Mouse (Mus musculus) right cerebral cortex, adult 2 months (tissue): ENCODE data around the gene Acvr2b.

Source experiments
- DNase-seq, 2 experiments: peaks; one replicate each; pipeline ENCODE4 v3.0.0; 2021 to 2022; ENCODE audit warnings: low spot score in 2 of 2

The Acvr2b gene

DNA sequence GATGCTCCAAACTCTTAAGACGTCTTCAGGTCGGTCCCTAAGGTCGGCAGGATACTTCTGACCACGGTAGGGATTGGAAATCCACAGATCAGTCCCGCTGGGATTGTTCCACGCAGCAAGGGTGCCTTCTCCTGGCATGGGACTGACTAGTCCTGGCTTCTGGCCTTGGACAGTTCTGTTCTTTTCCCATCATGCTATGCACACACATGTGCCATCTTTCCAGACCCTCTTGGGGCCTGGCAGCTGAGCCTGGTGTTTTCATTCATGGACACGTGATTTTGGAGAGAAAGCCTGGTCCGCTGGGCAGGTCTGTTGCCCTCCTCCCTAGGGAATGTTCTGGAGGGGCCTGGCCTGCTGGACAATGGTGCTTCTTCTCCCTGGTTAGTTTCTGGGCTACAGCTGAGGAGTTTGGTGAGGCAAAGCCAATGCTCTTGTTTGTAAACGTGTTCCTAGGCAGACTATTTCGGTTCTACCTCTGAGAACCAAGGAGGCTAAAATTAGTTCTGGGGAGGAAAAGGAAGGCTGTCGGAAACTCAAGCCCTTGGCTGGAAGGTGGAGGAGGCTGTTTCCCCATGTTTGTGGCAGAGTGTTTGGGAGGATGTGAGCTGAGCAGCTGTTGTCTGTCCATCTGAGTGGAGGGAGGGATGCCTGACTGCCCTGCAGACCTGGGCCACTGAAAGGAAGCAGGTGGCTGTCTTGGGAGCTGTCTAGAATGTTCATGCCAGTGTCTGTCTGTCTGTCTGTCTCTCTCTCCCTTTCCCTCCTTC lies 7.2 kb downstream of the Acvr2b start:
- DNase-seq: peak; percentile 20 to 32

DNA sequence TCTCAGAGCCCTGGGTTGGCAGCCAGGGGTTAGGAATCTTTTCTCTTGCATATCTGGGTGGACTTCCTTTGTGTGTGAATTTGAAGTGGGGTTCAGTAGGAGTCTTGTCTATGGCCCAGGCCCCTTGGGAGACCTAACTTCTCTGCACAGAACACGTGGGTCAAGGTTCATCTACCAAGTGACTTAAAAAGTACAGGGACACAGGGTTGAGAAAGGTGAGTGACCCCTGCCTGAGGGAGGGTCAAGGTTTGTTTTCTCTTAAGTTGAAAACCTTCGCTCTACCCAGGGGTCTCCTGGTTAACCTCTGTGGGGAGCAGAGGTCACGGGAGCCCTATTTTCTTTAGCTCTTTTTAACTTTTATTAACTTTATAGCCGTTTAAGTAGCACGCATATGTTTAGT lies 7.9 kb downstream of the Acvr2b start:
- no peak for DNase-seq

DNA sequence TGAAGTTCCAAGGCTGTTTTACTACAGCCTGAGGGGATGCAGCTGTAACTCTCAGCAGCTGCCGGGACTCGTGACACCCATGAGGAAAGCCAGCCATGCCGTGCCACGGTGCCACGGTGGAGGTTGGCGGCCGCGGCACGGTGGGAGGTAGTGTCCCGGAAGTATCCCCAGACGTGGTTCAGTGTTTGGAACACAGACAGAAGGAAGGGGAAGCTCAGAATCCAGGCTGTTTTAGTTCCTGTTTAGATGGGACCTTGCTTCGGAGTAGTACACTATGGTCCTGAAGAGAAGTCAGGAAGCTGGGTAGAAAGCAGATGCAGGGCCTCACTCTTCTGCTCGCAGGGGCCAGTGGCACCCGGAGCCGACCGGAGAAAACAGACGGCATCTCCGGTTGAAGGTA lies 16.1 kb downstream of the Acvr2b start:
- DNase-seq: no peak

DNA sequence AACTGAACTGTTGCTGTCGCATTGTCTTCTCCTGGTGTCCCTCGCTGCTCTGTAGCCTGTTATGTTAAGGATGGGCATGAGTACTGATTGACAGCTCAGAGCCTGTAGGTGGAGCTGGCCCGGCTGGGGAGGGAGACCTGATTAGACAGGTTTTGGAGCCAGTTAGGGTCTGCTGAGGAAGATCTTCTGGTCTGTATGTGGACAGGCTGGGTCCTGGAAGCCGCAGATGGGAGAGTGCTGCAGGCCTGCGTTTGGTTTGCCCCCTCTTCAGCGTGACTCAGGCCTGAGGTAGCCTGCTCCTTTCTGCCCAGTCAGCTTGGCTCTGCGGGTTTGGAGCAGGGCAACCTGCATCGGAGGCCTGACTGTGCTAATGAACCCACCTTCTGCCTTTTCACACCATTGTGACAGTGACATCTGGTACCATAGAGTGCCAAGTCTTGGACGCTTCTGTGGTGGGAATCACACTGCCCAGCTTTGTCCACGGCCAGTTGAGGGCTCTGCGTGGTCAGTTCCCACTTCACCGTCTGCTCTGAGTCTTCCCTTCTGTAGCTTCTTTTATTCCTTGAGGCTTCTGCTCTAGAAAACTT lies 18.0 kb downstream of the Acvr2b start:
- no peak for DNase-seq

DNA sequence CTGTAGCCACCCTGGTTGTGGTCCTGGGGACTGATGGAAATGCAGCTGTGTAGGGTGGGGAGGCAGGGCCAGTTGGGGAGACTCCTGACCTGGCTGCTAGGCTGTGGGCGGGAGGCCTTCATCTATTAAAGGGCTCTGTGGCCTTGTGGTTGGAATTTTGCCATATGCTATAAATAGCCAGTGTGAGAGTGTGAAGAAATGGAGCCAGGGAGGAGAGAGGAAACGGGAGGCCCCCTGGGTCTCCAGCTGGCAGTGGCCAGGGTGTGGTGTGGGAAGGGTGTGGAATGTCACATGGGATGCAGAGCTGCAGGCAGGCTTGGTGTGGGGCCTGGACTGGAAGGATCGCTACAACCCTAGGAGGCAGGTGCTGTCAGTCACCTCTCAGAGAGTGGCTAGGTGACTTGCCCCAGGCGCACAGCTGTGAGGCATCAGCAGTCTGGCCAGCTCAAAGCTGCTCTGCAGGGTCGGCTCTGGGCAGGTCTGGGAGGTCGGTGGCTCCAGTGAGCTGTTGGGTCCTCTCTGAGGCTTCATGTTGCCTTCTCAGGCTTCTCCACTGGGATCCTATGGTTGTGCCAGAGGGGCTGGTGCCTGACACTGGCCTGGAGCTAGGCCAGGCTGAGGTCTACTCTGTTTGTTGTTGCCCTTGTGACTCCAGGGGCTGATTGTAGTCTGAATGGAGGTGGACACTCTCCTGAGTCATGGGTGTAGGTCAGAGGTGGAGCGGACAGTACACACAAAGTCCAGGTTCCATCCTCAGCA lies 23.5 kb downstream of the Acvr2b start:
- DNase-seq: no peak

DNA sequence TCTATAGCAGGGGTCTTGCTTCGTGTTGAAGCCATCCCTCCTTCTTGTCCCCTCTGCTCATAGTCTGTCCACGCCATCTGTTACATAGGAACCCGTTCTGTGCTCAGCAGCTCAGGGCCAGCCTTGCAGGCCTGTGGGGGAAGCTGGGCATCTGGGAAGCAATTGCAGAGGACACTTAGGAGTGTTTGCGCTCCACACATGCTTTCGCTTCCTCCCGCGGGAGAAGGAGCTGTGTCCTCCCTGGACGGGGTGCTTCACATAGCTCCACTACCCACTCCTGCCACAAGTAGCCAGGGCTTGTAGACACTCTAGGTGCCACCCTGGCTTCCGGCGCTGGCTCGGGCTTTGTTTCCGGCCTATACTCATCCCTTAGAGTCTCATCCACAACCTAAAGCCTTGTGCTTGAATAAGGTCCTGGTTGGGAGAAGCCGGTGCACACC lies 24.1 kb downstream of the Acvr2b start:
- DNase-seq: no peak

DNA sequence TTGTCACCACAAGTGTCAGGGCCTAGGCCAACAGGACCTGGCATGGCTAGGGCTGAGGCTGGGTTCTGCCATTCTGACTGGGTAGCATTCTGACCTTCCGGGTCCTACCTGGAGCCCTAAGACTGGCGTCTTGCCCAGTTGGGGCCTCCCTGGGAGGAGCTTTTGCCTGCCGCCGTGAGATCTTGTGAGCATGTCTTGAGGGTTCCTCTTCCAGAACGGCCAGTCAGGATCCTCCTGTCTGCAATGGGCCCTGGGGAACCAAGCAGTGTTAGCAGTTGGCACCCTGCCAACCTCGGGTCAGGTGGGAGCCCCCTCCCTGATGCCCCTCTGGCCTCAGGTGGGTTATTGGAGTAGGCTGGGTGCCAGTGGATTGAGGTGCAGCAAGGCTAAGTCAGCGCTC lies 24.6 kb downstream of the Acvr2b start:
- DNase-seq: no peak

DNA sequence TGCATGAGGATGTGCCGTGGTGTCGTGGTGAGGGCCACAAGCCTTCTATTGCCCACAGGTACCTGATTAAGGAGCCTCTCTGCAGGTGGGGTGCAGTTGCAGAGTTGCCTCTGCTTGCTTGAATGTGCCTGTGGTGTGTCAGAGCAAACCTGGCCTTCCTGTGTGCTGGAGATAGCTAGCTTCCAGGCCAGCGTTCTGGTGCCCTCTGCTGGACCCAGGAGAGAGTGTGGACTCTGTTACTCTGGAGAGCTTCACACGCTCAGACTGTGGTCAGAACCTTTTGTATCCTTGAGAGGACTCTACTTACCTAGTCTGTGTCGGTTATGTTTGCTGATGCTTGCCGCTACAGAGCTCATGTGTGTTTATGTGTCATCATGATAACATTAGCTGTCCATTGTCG lies 28.4 kb downstream of the Acvr2b start:
- DNase-seq: peak; percentile 83 to 86

DNA sequence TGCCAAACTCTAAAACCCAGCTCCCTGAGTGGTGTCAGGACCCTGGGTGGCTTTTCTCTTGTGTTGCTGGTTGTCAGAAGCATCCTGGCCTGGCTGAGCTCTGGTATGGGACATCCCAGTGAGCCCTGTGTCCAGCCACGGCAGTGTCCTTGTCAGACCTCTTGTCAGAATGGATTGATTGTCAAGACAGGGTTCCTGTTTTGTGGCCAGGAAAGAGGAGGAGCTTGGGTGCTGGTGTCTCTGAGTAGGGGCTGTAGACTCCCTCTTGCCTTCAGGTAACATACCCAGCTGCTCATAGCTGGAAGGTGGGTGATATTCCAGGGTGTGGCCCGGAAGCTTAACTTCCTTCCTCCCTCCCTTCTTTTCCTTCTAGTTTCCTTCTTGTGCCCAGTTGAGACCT lies 33.9 kb downstream of the Acvr2b start:
- no peak for DNase-seq

DNA sequence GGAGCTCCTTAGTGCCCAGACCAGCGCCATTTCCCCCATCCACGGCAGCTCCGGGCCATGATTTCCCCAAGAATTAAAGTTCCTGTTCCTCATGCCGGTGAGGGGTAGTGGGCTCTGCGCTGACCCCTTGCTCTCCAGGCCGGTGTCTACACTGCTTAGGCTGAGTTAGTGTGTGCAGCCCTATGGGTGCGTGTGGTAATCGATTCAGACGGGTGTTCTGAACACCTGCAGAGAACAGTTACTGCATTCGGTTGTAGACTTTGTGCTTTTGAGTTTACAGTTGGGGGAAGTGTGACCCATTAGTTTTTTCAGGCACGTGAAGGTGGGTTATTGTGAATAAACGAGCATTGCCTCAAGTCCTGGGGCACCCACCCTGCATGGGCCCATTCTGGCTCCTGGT lies 36.1 kb downstream of the Acvr2b start:
- DNase-seq: no peak

DNA sequence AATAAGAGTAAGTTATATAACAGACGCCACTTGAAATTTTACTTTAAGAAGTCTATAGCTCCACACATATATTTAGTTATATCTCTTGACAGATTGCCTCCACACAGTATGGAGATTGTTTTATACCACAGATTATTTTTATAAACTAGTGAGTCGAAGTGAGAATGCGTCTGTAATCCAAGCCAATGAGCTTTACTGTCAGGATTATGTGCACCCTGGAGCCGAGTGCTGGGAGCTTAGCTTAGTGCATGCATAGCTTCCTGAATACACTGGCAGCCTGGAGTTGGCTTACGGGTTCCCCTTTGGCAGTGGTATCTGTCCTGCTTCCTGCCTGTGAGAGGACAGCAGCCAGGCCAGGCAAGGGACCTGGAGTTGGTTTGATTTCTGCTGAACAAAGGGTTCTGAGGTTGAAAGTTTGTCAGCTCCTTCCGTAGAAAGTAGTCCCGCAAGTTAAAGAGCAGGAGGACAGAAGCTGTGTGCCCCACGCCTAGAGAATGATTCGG lies 36.6 kb downstream of the Acvr2b start:
- no peak for DNase-seq

DNA sequence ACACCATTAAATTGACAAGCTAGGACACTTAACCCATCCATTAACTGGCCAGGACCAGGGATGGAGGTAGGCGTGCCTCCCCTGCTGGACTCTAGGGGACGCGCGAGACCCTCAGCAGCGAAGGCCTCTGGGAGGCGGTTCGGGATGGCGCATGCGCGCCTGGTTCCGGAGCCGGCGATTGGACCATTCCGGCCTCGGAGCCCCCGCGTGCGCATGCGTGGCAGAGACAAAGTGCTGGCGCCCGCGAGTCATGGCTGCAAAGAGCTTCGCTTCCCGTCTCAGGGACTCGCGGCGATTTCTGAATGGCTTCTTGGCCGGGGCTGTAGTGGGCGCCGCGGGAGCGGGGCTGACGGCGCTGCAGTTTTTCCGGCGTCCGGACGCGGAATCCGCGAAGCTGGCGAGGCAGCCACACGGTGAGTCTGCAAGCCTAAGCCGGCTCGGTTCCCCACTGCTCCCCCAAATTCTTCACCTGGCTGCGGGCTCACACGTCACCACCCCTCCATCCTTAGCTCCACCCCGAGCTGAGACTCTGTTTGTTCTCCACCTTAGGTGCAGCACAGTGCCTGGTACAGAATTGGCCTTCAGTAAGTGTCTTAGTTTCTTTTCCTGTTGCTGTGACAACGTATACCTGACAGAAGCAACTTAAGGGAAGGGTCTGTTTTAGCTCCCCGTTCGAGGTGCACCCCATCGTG lies 43.0 kb downstream of the Acvr2b start, which contains the start of gene Exog:
Gene Exog (plus strand): TSS at position 206 of the 692 bp plus-strand sequence.
- peak; percentile 98 to 99 for DNase-seq

DNA sequence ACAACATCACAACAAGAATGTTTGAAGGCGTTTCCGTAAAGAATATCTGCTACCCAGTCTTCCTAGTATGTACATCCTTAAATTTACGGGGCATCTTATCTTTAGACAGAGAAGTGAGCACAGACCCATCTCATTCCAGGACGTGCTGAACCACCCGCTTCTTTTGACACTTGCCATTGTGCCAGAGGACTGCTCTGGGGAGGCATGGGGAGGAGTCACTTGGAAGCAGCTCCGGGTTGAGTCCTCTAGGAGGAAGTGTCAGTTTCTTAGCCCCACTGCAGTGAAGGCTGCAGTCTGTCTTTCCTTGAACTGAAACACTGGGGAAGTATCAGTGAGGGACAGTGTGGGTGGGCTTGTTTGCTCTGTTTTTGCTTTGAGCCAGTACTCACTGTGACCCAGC lies 43.8 kb downstream of the Acvr2b start:
- DNase-seq: no peak

DNA sequence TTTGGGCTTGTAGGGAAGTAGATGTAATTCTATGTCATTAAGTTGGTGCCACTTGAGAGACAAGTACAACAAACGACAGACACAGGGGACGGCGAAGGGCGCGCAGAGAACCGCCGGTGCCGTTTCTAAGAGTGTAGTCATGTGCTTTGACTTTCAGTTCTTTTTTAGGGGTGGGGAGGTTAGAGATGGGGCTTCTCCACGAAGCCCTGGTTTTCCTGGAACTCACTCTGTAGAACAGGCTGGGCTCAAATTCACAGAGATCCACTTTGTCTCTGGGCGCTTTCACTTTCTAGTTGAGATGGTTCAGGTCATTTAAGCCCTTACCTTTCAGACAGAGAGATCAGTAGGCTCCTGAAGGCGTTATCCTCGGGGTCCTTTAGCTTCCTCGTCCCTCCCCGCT lies 54.0 kb downstream of the Acvr2b start:
- no peak for DNase-seq

DNA sequence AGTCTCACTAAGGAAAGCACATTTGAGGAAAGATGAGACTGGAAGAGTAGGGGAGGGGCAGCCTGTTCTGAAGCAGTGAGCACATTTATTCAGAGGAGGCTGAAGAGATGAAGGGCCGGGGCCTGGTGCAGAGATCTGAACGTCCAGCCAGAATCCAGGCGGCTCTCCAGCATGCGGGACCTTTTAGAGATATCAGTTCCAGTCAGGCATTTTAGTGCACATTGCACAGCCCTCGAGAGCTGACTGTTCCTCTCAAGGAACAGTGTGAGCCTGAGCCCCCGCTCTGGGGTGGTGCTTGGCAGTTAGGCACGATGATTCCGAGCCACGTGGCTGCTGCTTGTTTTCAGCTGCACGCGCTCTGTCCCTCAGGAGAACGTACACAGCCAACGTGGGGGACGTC lies 55.2 kb downstream of the Acvr2b start:
- DNase-seq: no peak

DNA sequence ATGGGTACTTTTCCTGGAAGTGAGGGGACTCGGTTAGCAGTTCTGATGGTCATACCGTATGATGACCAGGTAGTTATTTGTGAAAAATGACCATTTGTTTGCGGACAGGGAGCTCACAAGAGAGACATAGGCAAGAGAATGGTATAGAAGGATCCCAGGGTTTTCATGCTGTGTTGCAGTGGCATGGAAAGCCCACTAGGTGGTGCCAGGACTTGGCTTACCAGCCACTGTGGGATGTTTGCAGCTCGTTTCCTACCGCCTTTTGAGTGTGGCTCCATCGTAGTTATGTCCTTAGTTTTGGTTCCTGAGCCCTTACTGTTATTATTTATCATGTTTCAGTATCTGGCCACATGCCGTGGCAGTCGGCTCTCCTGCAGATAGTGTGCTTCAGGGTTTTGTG lies 58.5 kb downstream of the Acvr2b start:
- peak; percentile 84 to 86 for DNase-seq

DNA sequence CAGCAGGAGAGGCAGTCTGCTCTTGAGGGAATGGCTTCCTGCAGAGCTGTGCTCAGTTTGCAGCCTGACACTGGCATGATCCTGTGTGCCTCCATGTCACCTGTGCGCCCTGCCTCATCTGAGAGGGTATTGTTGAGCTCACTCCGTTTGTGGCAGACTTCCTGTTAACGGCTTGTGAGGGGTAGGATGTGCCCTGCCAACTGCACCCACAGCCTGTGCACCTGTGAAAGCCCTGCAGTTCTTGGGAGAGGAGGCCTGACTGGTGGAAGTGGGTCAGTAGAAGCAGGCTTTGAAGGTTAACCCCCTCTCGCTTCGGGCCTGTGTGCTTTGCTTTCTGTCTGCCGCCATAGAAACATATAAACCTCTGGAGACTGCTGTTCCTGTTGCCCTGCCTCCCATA lies 63.1 kb downstream of the Acvr2b start:
- no peak for DNase-seq

DNA sequence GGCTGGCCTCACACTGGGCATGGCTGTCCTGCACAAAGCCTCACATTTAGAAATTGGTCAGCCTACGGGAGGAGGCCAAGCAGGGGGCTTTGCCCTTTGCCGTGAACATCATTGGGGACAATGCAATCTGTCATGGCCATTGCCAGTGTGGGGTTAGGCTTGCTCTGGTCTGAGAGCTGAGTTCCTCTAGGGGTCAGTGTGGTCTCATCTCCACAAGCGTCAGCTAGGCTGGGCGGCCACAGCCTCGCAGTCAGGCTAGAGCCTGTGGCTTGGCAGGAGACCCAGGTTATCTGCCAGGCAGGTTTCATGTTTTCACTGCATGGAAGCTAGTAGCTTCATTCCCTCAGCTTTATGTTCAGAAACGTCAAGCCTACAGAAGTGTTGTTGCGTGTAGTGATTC lies 63.7 kb downstream of the Acvr2b start:
- peak in 1 of 2 experiments; percentile 17 for DNase-seq

DNA sequence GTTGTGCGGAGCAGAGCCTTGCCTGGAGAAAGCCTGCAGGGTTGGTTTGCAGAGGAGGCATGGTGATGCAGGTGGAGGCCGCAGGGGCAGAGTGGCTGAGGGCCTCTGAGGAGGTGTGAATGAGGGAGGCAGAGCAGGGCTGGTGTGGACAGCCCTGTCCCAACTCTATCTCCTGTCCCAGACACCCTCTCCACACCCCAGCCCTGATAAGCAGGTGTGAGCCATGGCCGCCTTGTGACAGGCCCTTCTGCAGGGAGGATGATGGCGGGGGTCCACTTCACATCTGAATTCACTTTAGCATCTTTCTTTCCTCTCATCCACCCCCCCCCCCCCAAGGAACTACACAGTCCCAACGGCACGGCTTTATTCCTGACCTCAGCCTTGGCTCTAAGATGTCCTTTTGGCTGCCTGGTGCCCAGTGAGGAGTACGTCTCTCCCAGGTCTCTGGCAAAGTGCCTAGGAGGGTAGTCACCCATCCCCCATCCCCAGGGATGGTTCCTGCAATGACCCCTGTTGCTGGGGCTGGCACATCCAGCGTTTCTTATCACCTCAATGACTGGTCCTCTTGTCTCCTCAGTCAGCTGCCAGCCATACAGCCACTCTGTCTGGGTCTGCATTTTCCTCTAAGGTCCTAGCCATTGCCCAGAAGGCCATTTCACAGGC lies 67.9 kb downstream of the Acvr2b start:
- no peak for DNase-seq

DNA sequence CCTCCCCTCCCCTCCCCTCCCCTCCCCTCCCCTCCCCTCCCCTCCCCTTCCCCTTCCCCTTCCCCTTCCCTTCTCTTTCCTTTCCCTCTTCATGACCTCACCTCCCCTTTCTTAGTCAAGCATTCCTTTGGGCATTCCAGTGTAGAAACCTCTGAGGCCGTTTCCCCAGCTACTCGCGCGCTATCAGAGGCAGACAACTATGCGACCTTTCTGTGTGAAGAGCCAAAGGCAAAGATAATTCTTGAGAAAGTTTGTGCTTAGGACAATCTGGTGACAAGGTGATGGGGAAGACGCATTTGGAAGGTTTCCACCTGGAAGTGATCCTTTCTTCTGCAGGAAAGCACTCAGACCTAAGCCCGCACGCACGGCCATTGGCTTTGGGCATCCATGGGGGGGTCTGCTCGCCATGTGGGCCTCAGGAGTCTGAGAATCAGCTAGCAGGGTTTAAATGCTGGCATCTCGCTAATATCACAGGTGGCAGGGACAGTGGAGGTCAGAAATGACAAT lies 70.5 kb downstream of the Acvr2b start:
- DNase-seq: no peak

DNA sequence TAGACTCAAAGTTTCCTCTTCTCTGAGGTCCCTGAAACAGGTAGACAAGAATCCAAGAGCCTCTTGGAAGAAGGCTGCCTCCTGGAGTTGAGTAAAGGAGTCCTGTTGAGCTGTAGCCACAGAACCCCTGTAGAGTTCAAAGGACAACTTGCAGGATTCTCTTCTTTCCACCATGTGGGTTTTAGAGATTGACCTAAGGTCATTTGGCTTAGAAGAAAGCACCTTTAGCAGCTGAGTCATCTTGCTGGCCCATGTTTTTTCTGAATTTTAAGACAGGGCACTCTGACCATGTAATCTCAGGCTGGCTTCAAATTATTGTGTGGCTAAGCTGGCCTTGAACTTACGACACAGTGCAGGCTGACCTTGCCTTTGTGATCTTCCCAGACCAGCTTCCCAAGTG lies 71.1 kb downstream of the Acvr2b start:
- DNase-seq: no peak
